Mouse (Mus musculus) C2C12 (cell line): Measurements from ENCODE around the gene Gm10160. TPM values are rescaled to one million over a fixed set of nuclear protein-coding genes. Genes with fewer than 3 reads are reported as not detected.

ENCODE experiments used
- H3K27me3 ChIP-seq: one replicate; pipeline ENCODE4 v1.6.1; 2011; ENCODE audit not compliant: control insufficient read depth, insufficient read depth, insufficient read length
- H3K36me3 ChIP-seq: one replicate; pipeline ENCODE4 v1.6.1; 2011; ENCODE audit not compliant: control insufficient read depth, insufficient read depth
- H3K4me3 ChIP-seq: one replicate; pipeline ENCODE4 v1.5.1; 2011; ENCODE audit warnings: mild to moderate bottlenecking, control low read depth; ENCODE audit not compliant: poor library complexity, insufficient read depth, severe bottlenecking
- H3K79me2 ChIP-seq: one replicate; pipeline ENCODE4 v1.6.1; 2011; ENCODE audit not compliant: control insufficient read depth, insufficient read depth
- H3K79me3 ChIP-seq: one replicate; pipeline ENCODE4 v1.6.1; 2011; ENCODE audit warnings: low read depth, control low read depth
- H3ac ChIP-seq: one replicate; pipeline ENCODE3; 2011; ENCODE audit warnings: low read depth; ENCODE audit not compliant: control insufficient read depth, insufficient read length
- CEBPB ChIP-seq: IDR thresholded peaks from one replicate; pipeline ENCODE4 v1.6.1; 2011; ENCODE audit warnings: low read depth, mild to moderate bottlenecking, control low read depth, moderate library complexity
- CTCF ChIP-seq: IDR thresholded peaks from one replicate; pipeline ENCODE4 v1.5.1; 2011; ENCODE audit not compliant: control insufficient read depth, insufficient read depth, insufficient read length
- FOSL1 ChIP-seq: IDR thresholded peaks from one replicate; pipeline ENCODE4 v1.8.0; 2011; ENCODE audit warnings: mild to moderate bottlenecking, low read length; ENCODE audit not compliant: poor library complexity, insufficient read depth, severe bottlenecking
- MAX ChIP-seq: IDR thresholded peaks from one replicate; pipeline ENCODE4 v1.6.1; 2011; ENCODE audit warnings: mild to moderate bottlenecking, control low read depth
- MYOD1 ChIP-seq: IDR thresholded peaks from one replicate; pipeline ENCODE4 v1.6.1; 2011; ENCODE audit warnings: low read depth; ENCODE audit not compliant: control insufficient read depth, insufficient read length
- MYOG ChIP-seq: IDR thresholded peaks from one replicate; pipeline ENCODE4 v1.6.1; 2011; ENCODE audit not compliant: control insufficient read depth, insufficient read length; ENCODE audit errors: extremely low read depth
- USF1 ChIP-seq: IDR thresholded peaks from one replicate; pipeline ENCODE4 v1.6.1; 2011; ENCODE audit warnings: low read depth, mild to moderate bottlenecking, control low read depth, moderate library complexity
- polyA plus RNA-seq: library from polyadenylated mRNA; unstranded; fragments of >200 nt; fragmentation: generic; extraction: Trizol; gene quantifications from one replicate; pipeline ENCODE4 v1.2.1, GENCODE M21; 2012; ENCODE audit warnings: missing spikeins

Gm10160 gene
- polyA plus RNA-seq, 1 experiment: not detected

GRCm38 (mm10) chr7:81860996-81861395, 5.4 kb upstream of the Gm10160 start:
- Histone ChIP-seq H3ac (no peak overlapping the region), H3K79me2 (no peaks in the 10 kb centered on the region), H3K79me3 (no peaks in the 10 kb centered on the region), H3K36me3 (no peaks in the 10 kb centered on the region), H3K4me3 (no peak overlapping the region), H3K27me3 (peaks cover 42% of the 10 kb centered on the region)
- no peak for TF ChIP-seq USF1
- TF ChIP-seq CTCF: no peak
- TF ChIP-seq FOSL1: no peak
- no peak for TF ChIP-seq CEBPB
- TF ChIP-seq MYOD1: no peak
- TF ChIP-seq MYOG: no peak
- no peak for TF ChIP-seq MAX

DNA sequence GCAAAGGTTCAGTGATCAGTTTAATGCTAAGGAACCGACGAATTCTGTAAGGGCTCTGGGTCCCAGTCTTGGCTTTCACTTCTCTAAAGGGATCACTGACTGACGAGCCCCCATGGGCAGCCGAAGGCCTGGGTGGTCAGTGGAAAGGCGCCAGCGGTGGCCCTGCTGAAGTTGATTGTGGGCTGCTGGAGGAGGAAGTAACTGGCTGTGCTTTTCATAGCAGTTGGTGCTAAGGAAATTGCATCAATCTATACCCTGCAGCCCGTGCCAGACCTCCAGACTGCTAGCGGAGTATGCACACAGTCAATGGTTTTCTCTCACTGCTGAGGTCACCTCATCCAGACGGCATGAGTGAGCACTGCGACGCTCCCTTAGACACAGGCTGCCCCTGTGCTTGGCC, 4.5 kb upstream of the Gm10160 start:
- Histone ChIP-seq H3K27me3 (peaks cover 43% of the 10 kb centered on the region), H3K79me2 (no peaks in the 10 kb centered on the region), H3K36me3 (no peaks in the 10 kb centered on the region), H3K79me3 (no peaks in the 10 kb centered on the region), H3K4me3 (no peak overlapping the region), H3ac (no peak overlapping the region)
- TF ChIP-seq MYOG (no peak), MAX (no peak), CEBPB (no peak), CTCF (no peak), FOSL1 (no peak), MYOD1 (no peak), USF1 (no peak)

DNA sequence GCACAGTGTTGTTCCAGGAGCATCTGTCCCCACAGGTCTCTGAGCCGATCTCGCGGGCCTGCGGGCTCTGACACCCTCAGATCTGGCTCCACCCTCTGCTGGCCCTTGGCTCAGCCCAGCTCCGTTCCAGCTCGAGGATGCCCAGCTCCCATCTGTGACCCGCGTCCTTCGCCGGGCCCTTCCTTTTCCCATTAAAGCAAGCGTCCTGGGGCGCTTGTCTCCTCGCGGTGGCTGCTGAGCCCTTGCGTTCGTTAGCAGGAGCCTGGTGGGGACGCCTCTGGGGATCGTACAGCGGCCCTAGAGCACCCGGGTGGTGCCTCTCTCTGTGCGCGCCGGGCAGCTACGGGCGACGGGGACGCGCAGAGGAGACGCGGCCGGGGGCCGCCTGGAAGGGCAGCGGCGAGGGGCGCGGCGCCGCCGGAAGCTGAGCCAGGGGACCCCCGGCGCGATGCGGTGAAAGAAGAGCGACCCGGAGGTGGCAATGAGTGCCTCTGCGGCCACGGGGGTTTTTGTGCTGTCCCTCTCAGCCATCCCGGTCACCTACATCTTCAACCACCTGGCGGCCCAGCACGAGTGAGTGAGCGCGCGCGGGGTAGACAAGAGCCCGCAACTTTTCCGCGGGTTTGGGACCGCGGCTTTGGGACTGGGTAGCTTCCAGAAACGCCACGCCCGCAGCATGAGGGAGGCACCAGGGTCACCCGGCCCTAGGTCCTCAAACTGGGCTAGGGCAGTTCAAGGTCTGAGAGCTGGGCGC, 3.6 kb upstream of the Gm10160 start, which contains the start of gene Tm6sf1:
Tm6sf1 (plus strand) TSS at position 34 of the 754 bp plus-strand sequence.
- no peak for TF ChIP-seq MYOG
- no peak within 1 kb of the TSS for H3ac ChIP-seq
- H3K36me3 ChIP-seq: no peaks in the 10 kb centered on the region
- H3K27me3 ChIP-seq: peaks cover 43% of the 10 kb centered on the region
- no peaks in the 10 kb centered on the region for H3K79me3 ChIP-seq
- no peak within 1 kb of the TSS for H3K4me3 ChIP-seq
- no peaks in the 10 kb centered on the region for H3K79me2 ChIP-seq

DNA sequence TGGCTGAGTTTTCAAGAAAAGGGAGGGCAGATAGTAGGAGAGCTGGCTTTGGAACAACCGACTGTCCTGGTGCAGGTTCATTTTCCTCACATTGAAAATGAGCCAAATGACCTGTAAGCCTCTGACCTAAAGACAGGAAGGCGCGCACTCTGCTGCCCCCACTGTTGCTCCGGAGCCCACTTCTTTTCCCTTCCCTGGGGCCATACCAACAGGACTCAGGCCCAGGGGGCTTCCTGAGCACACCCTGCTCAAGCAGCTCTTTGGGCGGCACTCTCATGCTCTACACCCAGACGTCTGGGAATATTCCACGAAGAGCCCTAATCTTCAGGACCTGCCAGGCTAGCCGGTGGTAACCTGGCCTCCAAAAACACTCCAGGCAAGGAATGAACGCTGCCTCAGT, 2.6 kb upstream of the Gm10160 start:
- peaks cover 43% of the 10 kb centered on the region for H3K27me3 ChIP-seq
- H3K79me3 ChIP-seq: no peaks in the 10 kb centered on the region
- no peaks in the 10 kb centered on the region for H3K79me2 ChIP-seq
- TF ChIP-seq MYOG (no peak), FOSL1 (no peak), CEBPB (no peak), MYOD1 (no peak), CTCF (no peak), USF1 (no peak), MAX (no peak)
- H3K36me3 ChIP-seq: no peaks in the 10 kb centered on the region
- H3K4me3 ChIP-seq: no peak overlapping the region
- no peak overlapping the region for H3ac ChIP-seq

DNA sequence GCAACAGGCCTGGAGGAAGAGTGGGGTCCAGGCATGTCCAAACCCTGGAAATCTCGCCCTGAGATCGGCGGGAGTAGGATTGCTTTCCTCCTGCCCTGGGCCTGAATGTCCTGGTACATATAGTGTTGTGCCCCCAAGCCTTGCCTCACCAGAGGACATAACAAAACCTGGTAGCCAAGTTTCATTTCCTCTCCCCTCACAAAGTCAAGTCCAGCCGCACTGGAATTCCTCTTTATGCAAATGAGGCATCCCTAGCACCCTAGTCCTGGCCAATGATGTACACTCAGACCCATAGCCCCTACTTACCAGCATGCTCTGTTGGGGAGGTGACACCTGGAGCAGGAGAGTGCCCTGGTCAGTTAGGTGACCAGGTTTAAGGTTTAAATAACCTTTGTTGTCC, 627 bp upstream of the Gm10160 start:
- Histone ChIP-seq H3K27me3 (peaks cover 42% of the 10 kb centered on the region), H3K4me3 (no peak overlapping the region), H3K36me3 (no peaks in the 10 kb centered on the region), H3K79me2 (no peaks in the 10 kb centered on the region), H3K79me3 (no peaks in the 10 kb centered on the region), H3ac (no peak overlapping the region)
- TF ChIP-seq USF1: no peak
- no peak for TF ChIP-seq CEBPB
- TF ChIP-seq MYOG: no peak
- no peak for TF ChIP-seq FOSL1
- TF ChIP-seq CTCF: no peak
- no peak for TF ChIP-seq MYOD1
- no peak for TF ChIP-seq MAX
